Mouse (Mus musculus) midbrain, postnatal 0 days (tissue): ENCODE measurements around the gene Ankrd44. TPM values are rescaled to one million over a fixed set of nuclear protein-coding genes. Genes with fewer than 3 reads are reported as not detected.

Experiments
- ATAC-seq: fragments of 200-750 bp; cut with Nextera tagmentation; 2 replicates; pipeline ENCODE4 v1.8.0; 2017; ENCODE audit warnings: moderate number of reproducible peaks, mild to moderate bottlenecking, moderate TSS enrichment, moderate library complexity; ENCODE audit not compliant: low FRiP score
- DNase-seq: peaks from one replicate; pipeline ENCODE4 v3.0.0-alpha.2; 2015; ENCODE audit warnings: low spot score
- H3K27ac ChIP-seq: fragments of 300-500 bp; sonication (generic); 2 replicates; pipeline ENCODE4 v1.5.1; 2014; ENCODE audit warnings: low read depth, mild to moderate bottlenecking, low read length, mixed read lengths
- H3K27me3 ChIP-seq: fragments of 300-500 bp; sonication (generic); 2 replicates; pipeline ENCODE4 v1.6.1; 2014; ENCODE audit warnings: low read length, control low read depth, mixed read lengths; ENCODE audit not compliant: insufficient read depth
- H3K36me3 ChIP-seq: fragments of 300-500 bp; sonication (generic); 2 replicates; pipeline ENCODE4 v1.6.1; 2014; ENCODE audit warnings: low read length, control low read depth, mixed read lengths; ENCODE audit not compliant: insufficient read depth
- H3K4me1 ChIP-seq: fragments of 300-500 bp; sonication (generic); 2 replicates; pipeline ENCODE4 v1.6.1; 2014; ENCODE audit warnings: mild to moderate bottlenecking, control low read depth, antibody characterized with exemption, low read length, mixed read lengths; ENCODE audit not compliant: insufficient read depth
- H3K4me2 ChIP-seq: fragments of 300-500 bp; sonication (generic); 2 replicates; pipeline ENCODE4 v1.6.1; 2014; ENCODE audit warnings: low read depth, mild to moderate bottlenecking, low read length, mixed read lengths; ENCODE audit not compliant: poor library complexity, severe bottlenecking
- H3K4me3 ChIP-seq: fragments of 300-500 bp; sonication (generic); 2 replicates; pipeline ENCODE4 v1.5.1; 2014; ENCODE audit warnings: low read depth, mild to moderate bottlenecking, low read length, moderate library complexity
- H3K9ac ChIP-seq: fragments of 300-500 bp; sonication (generic); replicated peaks from 2 replicates; pipeline ENCODE4 v1.6.1; 2014; ENCODE audit warnings: mild to moderate bottlenecking, low read length, moderate library complexity, mixed read lengths; ENCODE audit not compliant: poor library complexity, severe bottlenecking
- H3K9me3 ChIP-seq: fragments of 300-500 bp; sonication (generic); 2 replicates; pipeline ENCODE4 v1.6.1; 2016; ENCODE audit warnings: low read length, control low read depth
- CTCF ChIP-seq: IDR thresholded peaks from 2 replicates; pipeline ENCODE4 v1.5.1; 2016; ENCODE audit warnings: antibody characterized with exemption, mild to moderate bottlenecking
- WGBS: fragments of 180-500 bp; shearing (Covaris S2); extraction: QIAGEN DNeasy Blood & Tissue Kit; methylation state at CpG from one replicate; pipeline ENCODE4 v1.1.7; 2014; 5-methylcytosine and 5-hydroxymethylcytosine counted together
- polyA plus RNA-seq: library from polyadenylated mRNA; unstranded; fragments of >200 nt; fragmentation: Nextera tagmentation; extraction: Ambion mirVana; gene quantifications from 2 replicates; pipeline ENCODE4 v1.2.1, GENCODE M21; 2015
- total RNA-seq: library from RNA; depleted of rRNA; stranded (reverse); fragments of >200 nt; gene quantifications from 2 replicates; pipeline ENCODE4 v1.2.3, GENCODE M21; 2014

The Ankrd44 gene
- total and polyA plus RNA-seq, 2 experiments from 2014 or later: 16.7 to 51.6 TPM

GRCm38 (mm10) chr1:54759841-54760240 is 166.3 kb downstream of the Ankrd44 start:
- H3K36me3 ChIP-seq: peaks cover 14% of the 10 kb centered on the region; the same call in 1 of the 2 replicates
- TF ChIP-seq CTCF: no peak
- H3K27ac ChIP-seq: no peak overlapping the region
- no peak for ATAC-seq
- H3K27me3 ChIP-seq: no peaks in the 10 kb centered on the region
- H3K4me2 ChIP-seq: no peak overlapping the region
- H3K4me1 ChIP-seq: no peaks in the 10 kb centered on the region
- H3K4me3 ChIP-seq: no peak overlapping the region
- H3K9ac ChIP-seq: no peak overlapping the region
- no peak for DNase-seq
- H3K9me3 ChIP-seq: no peaks in the 10 kb centered on the region

GRCm38 (mm10) chr1:54757291-54757690 is 168.9 kb downstream of the Ankrd44 start:
- no peak for TF ChIP-seq CTCF
- H3K4me1 ChIP-seq: no peaks in the 10 kb centered on the region

GRCm38 (mm10) chr1:54755690-54756365 is 170.4 kb downstream of the Ankrd44 start:
- no peak overlapping the region for H3K27ac ChIP-seq
- H3K36me3 ChIP-seq: 0 out of 2 replicates have a peak, but pooled peaks cover 4% of the 10 kb centered on the region
- H3K4me2 ChIP-seq: no peak overlapping the region
- 83% methylated on average over 8 of the region's 8 CpGs for WGBS
- DNase-seq (no peak), ATAC-seq (no peak)
- H3K9me3 ChIP-seq: no peaks in the 10 kb centered on the region
- no peaks in the 10 kb centered on the region for H3K4me1 ChIP-seq
- no peaks in the 10 kb centered on the region for H3K27me3 ChIP-seq
- H3K4me3 ChIP-seq: no peak overlapping the region
- no peak overlapping the region for H3K9ac ChIP-seq
- peak; percentile 51 for TF ChIP-seq CTCF

More at GRCm38 (mm10) chr1:54757291-54757690, 168.9 kb downstream of the Ankrd44 start:
- no peak for DNase-seq
- Histone ChIP-seq H3K4me2 (no peak overlapping the region), H3K27ac (no peak overlapping the region), H3K9ac (no peak overlapping the region), H3K9me3 (no peaks in the 10 kb centered on the region), H3K27me3 (no peaks in the 10 kb centered on the region), H3K4me3 (no peak overlapping the region), H3K36me3 (0 out of 2 replicates have a peak, but pooled peaks cover 10% of the 10 kb centered on the region)
- WGBS: 84% methylated on average over 3 of the region's 3 CpGs
- ATAC-seq: no peak

GRCm38 (mm10) chr1:54749961-54750360 is 176.2 kb downstream of the Ankrd44 start:
- no peak for TF ChIP-seq CTCF
- Histone ChIP-seq H3K36me3 (no peaks in the 10 kb centered on the region), H3K4me2 (no peak overlapping the region), H3K27me3 (no peaks in the 10 kb centered on the region), H3K4me1 (0 out of 2 replicates have a peak, but pooled peaks cover 3% of the 10 kb centered on the region), H3K9me3 (no peaks in the 10 kb centered on the region), H3K9ac (no peak overlapping the region), H3K27ac (peak overlapping the region; percentile 43), H3K4me3 (no peak overlapping the region)
- no peak for ATAC-seq
- WGBS: 73% methylated on average over 1 of the region's 1 CpGs
- no peak for DNase-seq

GRCm38 (mm10) chr1:54749516-54749915 is 176.7 kb downstream of the Ankrd44 start:
- no peak overlapping the region for H3K4me3 ChIP-seq
- 75% methylated on average over 3 of the region's 3 CpGs for WGBS
- H3K27me3 ChIP-seq: no peaks in the 10 kb centered on the region
- no peak for TF ChIP-seq CTCF
- H3K4me2 ChIP-seq: no peak overlapping the region
- H3K9me3 ChIP-seq: no peaks in the 10 kb centered on the region
- H3K36me3 ChIP-seq: no peaks in the 10 kb centered on the region
- H3K27ac ChIP-seq: peak overlapping the region; percentile 43
- DNase-seq (no peak), ATAC-seq (0 out of 2 replicates have a peak, but pooled peaks have one; percentile 48)
- no peak overlapping the region for H3K9ac ChIP-seq
- 0 out of 2 replicates have a peak, but pooled peaks cover 3% of the 10 kb centered on the region for H3K4me1 ChIP-seq

GRCm38 (mm10) chr1:54747785-54748420 is 178.3 kb downstream of the Ankrd44 start:
- ATAC-seq (no peak), DNase-seq (no peak)
- Histone ChIP-seq H3K27me3 (no peaks in the 10 kb centered on the region), H3K9ac (no peak overlapping the region), H3K9me3 (no peaks in the 10 kb centered on the region), H3K4me1 (0 out of 2 replicates have a peak, but pooled peaks cover 3% of the 10 kb centered on the region), H3K4me3 (no peak overlapping the region), H3K4me2 (no peak overlapping the region), H3K27ac (no peak overlapping the region; the same call in 1 of the 2 replicates), H3K36me3 (no peaks in the 10 kb centered on the region)
- 57% methylated on average over 8 of the region's 8 CpGs for WGBS
- no peak for TF ChIP-seq CTCF
